Mouse (Mus musculus): ENCODE measurements at regions not wholly inside any gene's neighbourhood (a gene's known extent, or its start where the extent isn't known, plus 50 kb on each side); places are given as distances from the start of the nearest gene placed in this dataset.
"Not testable (repeated sequence)": the region's sequence is repeated elsewhere in the genome, so short reads cannot be mapped to it uniquely, and the experiment has no call there.

- DNase-seq (ENCODE audit: low spot score in 2 of 2) = no peak
These were observed 149.1 kb upstream of the Rtl1 start for GRCm38 (mm10) chr12:109749256-109749655.

DNA sequence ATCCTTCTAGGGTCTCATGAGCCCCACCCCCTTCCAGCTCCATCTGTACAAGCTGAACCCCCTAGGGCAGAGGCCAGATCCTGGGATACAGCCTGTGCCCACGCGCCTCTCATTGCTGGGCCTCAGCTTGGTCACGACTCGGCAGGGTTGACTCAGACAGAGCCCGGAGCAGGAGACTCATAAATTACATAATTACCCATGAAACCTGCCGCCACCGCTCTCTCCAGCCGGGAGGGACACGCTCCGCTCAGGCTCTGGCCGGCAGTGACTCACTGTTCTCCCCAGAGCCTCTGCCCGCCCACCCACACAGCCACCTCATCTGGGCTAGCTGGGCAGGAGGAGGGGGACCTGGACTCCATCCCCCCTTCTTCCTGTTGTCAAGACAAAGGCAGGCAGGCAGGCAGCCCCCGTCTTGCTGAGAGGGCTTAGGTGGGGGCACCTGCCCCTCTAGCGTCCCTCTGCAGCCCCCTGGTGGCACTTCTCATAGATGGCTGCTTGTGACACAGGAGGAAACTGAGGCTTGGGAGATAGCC, 149.6 kb upstream of the Rtl1 start:
- DNase-seq (ENCODE audit: low spot score in 2 of 2) = peak; percentile 62 to 92

GRCm38 (mm10) chr12:109754986-109755385, 154.9 kb upstream of the Rtl1 start:
- no peak for DNase-seq (ENCODE audit: low spot score in 2 of 2)

DNA sequence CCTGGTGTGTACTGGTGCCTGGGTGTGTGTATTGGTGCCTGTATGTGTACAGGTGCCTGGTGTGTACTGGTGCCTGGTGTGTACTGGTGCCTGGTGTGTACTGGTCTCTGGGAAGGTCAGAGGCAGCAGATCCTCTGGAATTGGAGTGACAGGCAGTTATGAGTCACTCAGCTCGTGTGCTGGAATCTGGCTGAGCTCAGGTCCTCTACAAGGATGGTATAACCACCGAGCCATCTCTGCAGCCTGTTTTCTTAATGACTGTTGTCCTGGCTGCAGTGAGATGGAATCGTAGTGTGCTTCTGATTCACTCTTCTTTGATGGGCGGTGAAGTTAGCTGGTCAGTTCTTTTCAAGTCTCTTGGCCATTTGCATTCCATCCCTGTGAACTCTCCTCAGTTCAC, 164.2 kb upstream of the Rtl1 start:
- DNase-seq (ENCODE audit: low spot score in 2 of 2) = no peak

GRCm38 (mm10) chr12:109766602-109767001, 166.5 kb upstream of the Rtl1 start:
- not testable (repeated sequence) for DNase-seq (ENCODE audit: low spot score in 2 of 2)

DNA sequence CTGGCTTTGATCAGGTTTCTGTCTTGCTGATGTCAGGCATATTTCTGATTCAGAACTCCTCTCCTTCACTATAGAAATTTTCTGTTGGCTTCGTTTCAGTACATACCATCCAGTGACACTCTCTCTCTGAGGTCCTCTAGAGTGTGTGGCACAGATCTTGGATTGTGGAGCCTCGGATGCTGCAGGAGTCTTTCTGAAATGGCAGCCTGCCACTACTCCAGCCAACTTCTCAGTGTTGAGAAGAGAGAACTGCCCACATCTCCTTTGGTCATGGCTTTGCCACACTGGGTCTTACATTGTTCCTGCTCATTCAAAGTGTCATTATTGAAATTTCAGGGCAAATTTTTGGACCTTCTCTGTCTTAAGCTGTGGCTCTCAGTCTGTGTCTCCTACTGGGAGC, 172.4 kb upstream of the Rtl1 start:
- no peak for DNase-seq (ENCODE audit: low spot score in 2 of 2)

GRCm38 (mm10) chr12:109773909-109774313, 173.8 kb upstream of the Rtl1 start:
- no peak for DNase-seq (ENCODE audit: low spot score in 2 of 2)

- no peak for DNase-seq (ENCODE audit: low spot score in 2 of 2)
These were observed 198.7 kb upstream of the Rtl1 start for GRCm38 (mm10) chr12:109798846-109799245.

DNA sequence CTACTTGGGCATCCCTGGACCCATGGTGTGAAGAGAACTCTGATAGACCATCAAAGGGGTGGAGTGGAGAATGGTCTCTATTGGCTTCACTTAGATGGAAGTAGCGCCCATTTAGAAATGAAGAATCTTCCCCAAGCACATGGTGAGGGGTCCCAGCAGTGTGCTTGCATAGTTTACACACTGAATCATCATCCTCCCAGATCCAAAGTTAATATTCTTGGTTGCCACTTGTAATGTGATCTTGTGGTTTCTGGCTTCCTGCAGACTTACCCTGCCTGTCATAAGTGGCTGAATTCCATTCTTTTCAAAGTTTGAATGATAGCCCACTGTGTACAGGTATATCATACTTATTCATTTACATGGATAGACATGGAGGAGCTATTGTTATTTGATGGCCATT, 199.3 kb upstream of the Rtl1 start:
- no peak for DNase-seq (ENCODE audit: low spot score in 2 of 2)

- peak in 1 of 2 experiments; percentile 23 for DNase-seq (ENCODE audit: low spot score in 2 of 2)
These were observed 227.2 kb upstream of the Rtl1 start for GRCm38 (mm10) chr12:109827241-109827915.

DNA sequence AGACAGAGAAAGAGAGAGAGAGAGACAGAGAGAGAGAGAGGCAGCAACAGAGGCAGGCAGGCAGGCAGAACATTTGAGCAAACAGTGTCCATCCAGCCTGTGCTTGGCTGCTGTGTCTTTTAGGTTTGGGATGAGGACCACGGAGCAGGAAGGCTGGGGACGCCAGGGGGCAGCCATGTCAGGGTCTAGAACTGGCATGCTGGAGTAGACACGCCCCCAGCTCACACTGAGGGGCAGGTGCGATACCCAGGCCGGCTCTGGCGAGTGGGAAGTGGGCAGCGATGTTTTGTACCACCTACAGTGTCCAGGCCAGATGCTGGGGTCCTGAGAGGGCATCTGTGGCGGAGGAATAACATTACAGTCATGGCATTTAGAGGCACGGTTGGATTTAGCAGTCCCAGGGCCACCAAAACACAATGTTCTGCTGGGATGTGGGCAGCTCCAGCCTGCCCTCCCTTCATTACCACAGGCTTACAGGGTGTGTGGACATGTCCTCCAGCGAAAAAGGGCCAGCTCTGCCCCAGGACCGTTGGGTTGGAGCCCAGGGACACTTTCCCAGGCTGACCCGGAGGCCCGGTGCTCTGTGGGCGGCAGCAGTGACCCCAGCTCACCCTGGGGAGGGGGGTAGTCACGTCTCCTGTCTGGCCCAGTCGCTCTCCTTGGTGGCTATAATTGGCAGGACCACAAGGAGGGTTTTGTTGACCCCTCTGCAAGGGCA, 230.3 kb upstream of the Rtl1 start:
- no peak for DNase-seq (ENCODE audit: low spot score in 2 of 2)

GRCm38 (mm10) chr12:109832964-109833363, 232.8 kb upstream of the Rtl1 start:
- no peak for DNase-seq (ENCODE audit: low spot score in 2 of 2)

GRCm38 (mm10) chr12:109836521-109836920, 236.4 kb upstream of the Rtl1 start:
- no peak for DNase-seq (ENCODE audit: low spot score in 2 of 2)

DNA sequence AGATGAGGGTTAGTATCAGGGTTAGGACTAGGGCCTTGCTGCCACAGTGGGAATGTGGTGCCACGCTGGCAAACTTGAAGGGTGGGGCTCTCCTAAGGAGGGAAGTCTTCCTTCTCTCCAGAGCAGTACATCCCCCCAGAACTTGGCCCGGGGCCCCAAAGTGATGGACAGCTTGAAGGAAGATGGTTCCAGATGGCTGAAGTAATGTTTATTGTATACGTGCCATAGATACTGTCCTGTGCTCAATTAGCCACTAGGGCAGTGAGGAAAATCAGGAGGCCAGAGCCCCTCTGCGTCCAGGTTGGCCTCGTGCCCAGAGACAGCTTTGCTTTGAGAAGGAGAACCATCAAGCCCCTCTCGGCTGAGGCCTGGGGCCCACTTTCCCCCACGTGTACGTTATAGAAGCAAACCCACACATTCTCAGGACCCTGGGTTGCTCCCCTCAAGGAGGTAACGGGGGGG, 239.0 kb upstream of the Rtl1 start:
- DNase-seq (ENCODE audit: low spot score in 2 of 2) = no peak

- DNase-seq (ENCODE audit: low spot score in 2 of 2) = no peak
These were observed 239.9 kb upstream of the Rtl1 start for GRCm38 (mm10) chr12:109839946-109840524.

- DNase-seq (ENCODE audit: low spot score in 2 of 2) = no peak
These were observed 244.8 kb upstream of the Rtl1 start for GRCm38 (mm10) chr12:109844723-109845601.

DNA sequence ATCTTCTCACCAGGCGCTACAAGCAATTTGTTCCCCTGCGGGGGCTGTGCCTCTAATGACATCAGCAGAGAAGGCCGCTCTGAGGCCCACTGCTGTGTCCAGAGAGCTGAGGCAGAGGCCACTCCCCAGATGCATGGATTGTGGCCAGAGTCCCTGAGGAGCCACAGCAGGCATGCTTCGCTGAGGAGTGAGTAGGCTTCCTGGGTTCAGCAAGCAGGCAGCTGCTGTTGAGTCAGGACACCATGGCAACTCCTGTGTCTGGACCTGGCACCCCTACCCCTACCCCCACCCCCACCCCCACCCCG, 245.4 kb upstream of the Rtl1 start:
- DNase-seq (ENCODE audit: low spot score in 2 of 2) = no peak

DNA sequence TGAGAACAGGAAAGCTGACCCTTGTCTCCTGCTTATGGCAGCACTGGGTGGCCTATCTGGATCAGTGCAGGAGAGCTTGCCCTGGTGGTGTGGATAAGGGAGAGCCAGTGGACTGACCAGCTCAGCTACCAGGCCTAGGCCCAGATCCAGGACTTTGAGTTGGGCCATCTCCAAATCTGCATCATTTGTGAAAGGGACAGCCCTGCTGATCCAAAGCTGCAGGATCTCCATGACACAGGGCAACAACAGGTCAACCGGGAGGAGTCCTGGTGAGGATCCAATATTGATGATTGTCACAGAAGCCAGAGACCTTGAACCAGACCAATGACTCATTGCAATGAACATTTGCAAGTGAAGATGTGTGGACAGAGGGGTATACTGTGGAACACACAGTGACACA, 256.2 kb upstream of the Rtl1 start:
- no peak for DNase-seq (ENCODE audit: low spot score in 2 of 2)

GRCm38 (mm10) chr12:109857705-109858104, 257.6 kb upstream of the Rtl1 start:
- DNase-seq (ENCODE audit: low spot score in 2 of 2) = no peak

DNA sequence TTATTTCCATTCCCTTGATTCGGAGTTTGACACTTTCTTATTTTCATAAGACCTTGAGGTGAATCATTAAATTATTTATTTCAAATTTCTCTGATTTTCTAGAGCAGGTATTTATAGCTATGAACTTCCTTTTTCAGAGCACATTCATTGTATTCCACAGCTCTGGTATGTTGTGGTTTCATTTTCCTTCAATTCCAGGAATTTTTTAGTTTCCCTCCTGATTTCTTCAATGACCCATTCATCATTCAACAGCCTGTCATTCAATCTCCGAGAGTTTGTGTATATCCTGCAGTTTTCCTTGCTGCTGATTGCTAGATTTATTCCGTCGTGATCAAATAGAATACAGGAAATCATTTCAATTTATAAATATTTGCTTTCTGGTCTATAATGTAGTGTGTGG, 264.7 kb upstream of the Rtl1 start:
- no peak for DNase-seq (ENCODE audit: low spot score in 2 of 2)

DNA sequence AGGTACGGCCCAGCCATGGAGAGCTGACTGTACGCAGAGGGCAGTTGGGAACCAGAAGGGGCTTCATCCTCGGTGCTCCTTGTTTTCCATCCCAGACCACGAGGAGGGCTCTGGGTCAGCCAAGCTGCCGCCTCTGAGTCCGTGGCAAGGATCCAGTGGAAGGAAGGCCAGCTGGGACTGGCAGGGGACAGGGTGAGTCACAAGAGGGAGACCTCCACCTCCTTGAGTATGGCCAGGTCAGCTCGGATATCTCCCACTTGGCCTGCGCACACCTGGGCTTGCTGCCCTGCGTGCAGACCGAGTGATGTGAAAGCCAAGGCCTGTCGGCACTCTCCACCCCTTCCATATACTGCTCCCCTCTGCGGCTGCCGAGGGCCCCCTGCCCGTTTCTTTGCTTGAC, 270.9 kb upstream of the Rtl1 start:
- no peak for DNase-seq (ENCODE audit: low spot score in 2 of 2)

GRCm38 (mm10) chr12:109874466-109874865, 274.3 kb upstream of the Rtl1 start:
- DNase-seq (ENCODE audit: low spot score in 2 of 2) = no peak
